Mouse (Mus musculus): ENCODE results near the gene Tnnt3. TPM values are rescaled to one million over a fixed set of nuclear protein-coding genes. Genes with fewer than 3 reads are reported as not detected.

Gene Tnnt3
- 1 to 10 TPM in 1 of 2 experiments, under 1 TPM in 1; 0.40 to 1.2 TPM for total RNA-seq (2021)
- long read RNA-seq, experiment 1, partial matches to known transcripts: 5 of 8 reads
- long read RNA-seq, experiment 1, other reads (novel, unspliced or antisense): 3 of 8 reads
- long read RNA-seq, experiment 2: 0 reads

GRCm38 (mm10) chr7:142498575-142498974, at the start of gene Tnnt3:
Gene Tnnt3, plus strand, starts transcription at chr7:142498836.
- DNase-seq: no peak

GRCm38 (mm10) chr7:142449038-142449617, 49.5 kb upstream of the Tnnt3 start:
- DNase-seq: no peak

- no peak for DNase-seq
Measured at GRCm38 (mm10) chr7:142454706-142455105, 43.9 kb upstream of the Tnnt3 start.

GRCm38 (mm10) chr7:142455251-142455650, 43.4 kb upstream of the Tnnt3 start:
- no peak for DNase-seq

GRCm38 (mm10) chr7:142456806-142457205, 41.8 kb upstream of the Tnnt3 start:
- DNase-seq: no peak

- no peak for DNase-seq
Measured at GRCm38 (mm10) chr7:142457227-142457811, 41.3 kb upstream of the Tnnt3 start.

- DNase-seq: no peak
Measured at GRCm38 (mm10) chr7:142458026-142458425, 40.6 kb upstream of the Tnnt3 start.

GRCm38 (mm10) chr7:142458676-142459298, 39.8 kb upstream of the Tnnt3 start:
- DNase-seq: no peak

- no peak for DNase-seq
Measured at GRCm38 (mm10) chr7:142459299-142459691, 39.3 kb upstream of the Tnnt3 start.

- DNase-seq: no peak
Measured at GRCm38 (mm10) chr7:142460636-142461077, 38.0 kb upstream of the Tnnt3 start, which contains the start of gene Lsp1. Gene Lsp1, plus strand, starts transcription at chr7:142460809.

- no peak for DNase-seq
Measured at GRCm38 (mm10) chr7:142461446-142461845, 37.2 kb upstream of the Tnnt3 start.

GRCm38 (mm10) chr7:142462190-142462589, 36.4 kb upstream of the Tnnt3 start:
- no peak for DNase-seq

GRCm38 (mm10) chr7:142462594-142463078, 36.0 kb upstream of the Tnnt3 start:
- DNase-seq: no peak

GRCm38 (mm10) chr7:142470171-142470691, 28.4 kb upstream of the Tnnt3 start:
- no peak for DNase-seq

GRCm38 (mm10) chr7:142470808-142471413, 27.7 kb upstream of the Tnnt3 start:
- DNase-seq: peak; percentile 24 to 49

GRCm38 (mm10) chr7:142471414-142471861, 27.2 kb upstream of the Tnnt3 start:
- no peak for DNase-seq

- DNase-seq: peak; percentile 16 to 61
Measured at GRCm38 (mm10) chr7:142471884-142472570, 26.6 kb upstream of the Tnnt3 start.

- no peak for DNase-seq
Measured at GRCm38 (mm10) chr7:142472936-142473335, 25.7 kb upstream of the Tnnt3 start.

- DNase-seq: no peak
Measured at GRCm38 (mm10) chr7:142473476-142473875, 25.2 kb upstream of the Tnnt3 start.

GRCm38 (mm10) chr7:142474799-142475198, 23.8 kb upstream of the Tnnt3 start:
- DNase-seq: no peak

- no peak for DNase-seq
Measured at GRCm38 (mm10) chr7:142475641-142476040, 23.0 kb upstream of the Tnnt3 start.

GRCm38 (mm10) chr7:142476271-142476670, 22.4 kb upstream of the Tnnt3 start:
- no peak for DNase-seq
